30 mouse cellular contexts compared by ENCODE assay signal in the genomic region with DNA sequence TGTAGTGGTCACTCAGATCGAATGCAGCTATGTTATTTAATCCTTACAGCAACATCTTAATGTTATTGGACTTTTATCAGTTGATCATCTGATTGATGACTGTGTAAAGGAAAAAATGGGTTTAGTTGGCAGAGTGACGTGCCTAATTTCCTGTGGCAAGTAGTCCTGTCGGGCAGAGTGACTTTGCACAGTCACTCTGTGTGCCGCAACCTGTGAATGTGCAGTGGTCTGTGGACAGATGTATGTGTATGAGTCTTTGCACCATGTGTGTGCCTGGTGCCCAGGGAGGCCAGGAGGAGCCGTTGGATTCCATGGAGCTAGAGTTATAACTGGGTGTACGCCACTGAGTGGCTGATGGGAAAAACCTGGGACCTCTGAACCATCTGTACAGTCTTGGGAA. TPM values are rescaled to one million over a fixed set of nuclear protein-coding genes. Genes with fewer than 3 reads are reported as not detected.
DNase-seq lines count a peak whose midpoint lies in the region; ATAC-seq and TF ChIP-seq lines count a peak whose summit lies in the region.
"Had no signal": no experiment of that assay in that cellular context is flagged by ENCODE, and none has a peak within 500 bp of the region (broad histone marks: within the 10 kb centered on the region; RNA-seq: fewer than 3 reads in every experiment).

No protein-coding gene starts in this region.

- H3K4me3 ChIP-seq in testis, adult 2 months (ENCODE audit: control insufficient read depth, low read depth, low read length), result peak overlapping the region; percentile 6; the same call in 1 of the 2 replicates
- H3K4me3 ChIP-seq: forebrain, embryonic 15.5 days; heart, adult 2 months; heart, embryonic 10.5 days; heart, embryonic 13.5 days had no signal

- no peaks in the 10 kb centered on the region; the same call in 1 of the 2 replicates for H3K4me1 ChIP-seq in testis, adult 2 months (ENCODE audit: control insufficient read depth, insufficient read depth, low read length)

- H3K27me3 ChIP-seq in testis, adult 2 months (ENCODE audit: control insufficient read depth, insufficient read depth, low read length), result no peaks in the 10 kb centered on the region
- H3K27me3 ChIP-seq: forebrain, embryonic 15.5 days; heart, embryonic 13.5 days had no signal

- H3K27ac ChIP-seq in testis, adult 2 months (ENCODE audit: control insufficient read depth, insufficient read depth, low read depth, low read length), result no peak overlapping the region
- H3K27ac ChIP-seq: forebrain, embryonic 15.5 days; heart, adult 2 months; heart, embryonic 10.5 days; heart, embryonic 13.5 days; hindbrain, embryonic 14.5 days had no signal

- ATAC-seq in granulocyte monocyte progenitor cell, adult 5-6 weeks (replicated peaks; ENCODE audit: poor library complexity, severe bottlenecking), result peak; percentile 79
- ATAC-seq in megakaryocyte progenitor cell, adult 5-6 weeks (replicated peaks; ENCODE audit: poor library complexity), result peak; percentile 67
- ATAC-seq: activated CD4-positive, CD25-positive, alpha-beta regulatory T cell, adult 4 months; CD4-positive, CD25-positive, alpha-beta regulatory T cell, adult 4 months; forebrain, embryonic 15.5 days had no signal

- no peak for DNase-seq in testis, postnatal 14 days (ENCODE audit: low spot score)
- DNase-seq in spleen, adult 12 weeks (ENCODE audit: low spot score), result no peak
- no peak for DNase-seq in kidney, postnatal 36 days
- no peak for DNase-seq in right cerebral cortex, adult 2 months (ENCODE audit: low spot score in 2 of 2)
- DNase-seq: adrenal gland, adult 8-10 months; adrenal gland, postnatal 25 days; cerebellum, adult 11-12 months; cerebellum, adult 8-10 months; cerebellum, postnatal 10 days; cerebellum, postnatal 36 days; gastrocnemius, postnatal 25 days; heart, adult 2 months had no signal

- TF ChIP-seq CTCF in testis, adult 2 months (IDR thresholded peaks at IDR 0.05; ENCODE audit: control insufficient read depth, insufficient read depth, insufficient replicate concordance, low read depth, low read length), result no peak

- no peak for TF ChIP-seq POLR2A in testis, adult 2 months (IDR thresholded peaks at IDR 0.05; ENCODE audit: control insufficient read depth, low read depth, low read length)

- H3K36me3 ChIP-seq in testis, adult 2 months (ENCODE audit: control insufficient read depth, insufficient read depth, low read length), result no peaks in the 10 kb centered on the region; the same call in 1 of the 2 replicates
- H3K36me3 ChIP-seq: forebrain, embryonic 15.5 days; heart, embryonic 10.5 days; heart, embryonic 13.5 days had no signal

RNA-seq across cellular contexts. Expression of gene Tdrd9, which starts 3.2 kb away (rescaled TPM):
- polyA plus RNA-seq in testis, adult 2 months (2012; rRNA removed), result 48.9 and 54.7 TPM in 2 replicates
- not detected in 2 replicates for total RNA-seq in granulocyte monocyte progenitor cell, adult 5-6 weeks (2014; fragmentation: Nextera tagmentation)
- total RNA-seq in granulocyte monocyte progenitor cell, adult 5-6 weeks (2017), result not detected in 2 replicates
- total RNA-seq in megakaryocyte progenitor cell, adult 5-6 weeks (2015), result not detected in 2 replicates
- not detected in 2 replicates for total RNA-seq in megakaryocyte progenitor cell, adult 5-6 weeks (2017)
- total RNA-seq: adrenal gland, postnatal 25 days had no signal
- polyA plus RNA-seq: activated CD4-positive, CD25-positive, alpha-beta regulatory T cell, adult 4 months; CD4-positive, CD25-positive, alpha-beta regulatory T cell, adult 4 months had no signal

RNA-seq across cellular contexts. Expression of gene Rd3l, which starts 6.5 kb away (rescaled TPM):
- polyA plus RNA-seq in testis, adult 2 months (2012; rRNA removed), result not detected in 2 replicates
- total RNA-seq in granulocyte monocyte progenitor cell, adult 5-6 weeks (2014; fragmentation: Nextera tagmentation), result not detected in 2 replicates
- total RNA-seq in granulocyte monocyte progenitor cell, adult 5-6 weeks (2017), result not detected in 2 replicates
- not detected in 2 replicates for total RNA-seq in megakaryocyte progenitor cell, adult 5-6 weeks (2015)
- not detected in 2 replicates for total RNA-seq in megakaryocyte progenitor cell, adult 5-6 weeks (2017)
- total RNA-seq: adrenal gland, adult 8-10 months; adrenal gland, postnatal 25 days; gastrocnemius, adult 8-10 months; gastrocnemius, postnatal 25 days had no signal
- polyA plus RNA-seq: activated CD4-positive, CD25-positive, alpha-beta regulatory T cell, adult 4 months; brain, embryonic 14.5 days; C2C12; CD4-positive, CD25-positive, alpha-beta regulatory T cell, adult 4 months; embryonic facial prominence, embryonic 11.5 days; embryonic facial prominence, embryonic 14.5 days; forebrain, embryonic 11.5 days; forebrain, embryonic 15.5 days; gonadal fat pad, adult 2 months; heart, adult 2 months; hindbrain, embryonic 11.5 days; hindbrain, embryonic 14.5 days; intestine, embryonic 14.5 days had no signal

RNA-seq across cellular contexts. Expression of gene Atp5mpl, which starts 7.8 kb away (rescaled TPM):
- polyA plus RNA-seq in testis, adult 2 months (2012; rRNA removed), result 83.3 and 94.8 TPM in 2 replicates
- total RNA-seq in granulocyte monocyte progenitor cell, adult 5-6 weeks (2014; fragmentation: Nextera tagmentation), result 630 and 670 TPM in 2 replicates
- total RNA-seq in granulocyte monocyte progenitor cell, adult 5-6 weeks (2017), result 410 and 442 TPM in 2 replicates
- total RNA-seq in megakaryocyte progenitor cell, adult 5-6 weeks (2015), result 491 and 507 TPM in 2 replicates
- total RNA-seq in megakaryocyte progenitor cell, adult 5-6 weeks (2017), result 601 and 839 TPM in 2 replicates
